Mouse (Mus musculus) heart, adult 2 months (tissue): Measurements from ENCODE around the gene Kpna6. TPM values are rescaled to one million over a fixed set of nuclear protein-coding genes. Genes with fewer than 3 reads are reported as not detected.

Experiments
- DNase-seq, 2 experiments: peaks; one replicate each; pipeline ENCODE4 v3.0.0; 2021
- H3K27ac ChIP-seq: fragments of 200-600 bp; 2 replicates; pipeline ENCODE4 v1.8.1; 2022
- H3K27me3 ChIP-seq: fragments of 200-500 bp; 2 replicates; pipeline ENCODE4 v1.6.1; 2012; ENCODE audit warnings: mild to moderate bottlenecking, low read length, inconsistent platforms, mixed read lengths; ENCODE audit not compliant: control insufficient read depth, insufficient read depth
- H3K36me3 ChIP-seq: fragments of 200-500 bp; 2 replicates; pipeline ENCODE4 v1.6.1; 2012; ENCODE audit warnings: low read length, inconsistent platforms; ENCODE audit not compliant: control insufficient read depth, insufficient read depth
- H3K4me1 ChIP-seq: fragments of 200-500 bp; 2 replicates; pipeline ENCODE4 v1.6.1; 2011; ENCODE audit warnings: low read length; ENCODE audit not compliant: control insufficient read depth, insufficient read depth
- H3K4me3 ChIP-seq: fragments of 200-600 bp; 2 replicates; pipeline ENCODE4 v1.8.1; 2022
- H3K79me2 ChIP-seq: fragments of 200-500 bp; replicated peaks from 2 replicates; pipeline ENCODE4 v1.6.1; 2012; ENCODE audit warnings: mild to moderate bottlenecking, inconsistent platforms, low read length, moderate library complexity, mixed read lengths; ENCODE audit not compliant: control insufficient read depth, insufficient read depth
- H3K9ac ChIP-seq: fragments of 200-500 bp; 2 replicates; pipeline ENCODE4 v1.6.1; 2012; ENCODE audit warnings: low read depth, mild to moderate bottlenecking, control low read depth, inconsistent platforms, low read length, mixed read lengths
- CTCF ChIP-seq: fragments of 200-600 bp; IDR thresholded peaks from 2 replicates; pipeline ENCODE4 v1.8.1; 2022; ENCODE audit warnings: antibody characterized with exemption, mild to moderate bottlenecking, moderate library complexity
- EP300 ChIP-seq: fragments of 200-500 bp; IDR thresholded peaks from 2 replicates; pipeline ENCODE4 v1.6.1; 2011; ENCODE audit warnings: low read depth, low read length, control low read depth; ENCODE audit not compliant: insufficient read depth
- POLR2A ChIP-seq: fragments of 200-500 bp; IDR thresholded peaks from 2 replicates; pipeline ENCODE4 v1.6.1; 2011; ENCODE audit warnings: mild to moderate bottlenecking, low read depth, low read length, control low read depth; ENCODE audit not compliant: insufficient read depth
- WGBS: fragments of 180-500 bp; shearing (Covaris S2); methylation state at CpG from one replicate; pipeline ENCODE4 v1.1.7; 2018; 5-methylcytosine and 5-hydroxymethylcytosine counted together
- intact Hi-C: fragments of 180-260 bp; cut with DNase I; formaldehyde crosslinking; loops from one replicate; pipeline ENCODE4 v1.15.1; 2025
- polyA plus RNA-seq: library from polyadenylated mRNA; depleted of rRNA; stranded (reverse); fragments of >200 nt; gene quantifications from 2 replicates; pipeline ENCODE4 v1.2.3, GENCODE M21; 2012
- total RNA-seq, 2 experiments: library from RNA; stranded (reverse); gene quantifications; 2 replicates each; pipeline ENCODE4 v1.2.3; 2021

Kpna6 gene
- total and polyA plus RNA-seq, 3 experiments, result 28.2 to 79.2 (median 69.6) TPM

DNA sequence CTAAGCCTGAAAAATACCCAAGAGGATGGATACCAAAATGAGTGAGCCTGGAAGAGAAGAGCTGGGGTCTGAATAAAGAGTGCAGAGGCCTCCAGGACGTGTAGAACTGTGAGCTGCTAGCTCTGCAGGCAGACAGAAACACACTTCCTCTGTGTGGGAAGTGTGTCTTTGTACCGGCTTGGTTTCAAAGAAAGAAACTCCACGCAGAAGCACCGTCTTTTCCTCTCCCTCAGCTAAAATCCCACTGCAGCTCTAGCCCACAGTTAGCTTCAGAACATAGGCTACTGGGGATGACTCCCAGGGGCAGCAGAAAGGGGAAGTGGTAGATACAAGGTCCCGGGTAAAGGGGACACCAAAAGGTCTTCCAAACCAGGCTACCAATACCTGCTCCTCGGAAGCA, 27.4 kb downstream of the Kpna6 start:
- intact Hi-C loops, result no loop called here
- Histone ChIP-seq H3K27me3 (no peaks in the 10 kb centered on the region), H3K9ac (no peak overlapping the region), H3K4me3 (no peak overlapping the region), H3K27ac (no peak overlapping the region), H3K4me1 (no peaks in the 10 kb centered on the region), H3K36me3 (no peaks in the 10 kb centered on the region), H3K79me2 (no peaks in the 10 kb centered on the region)
- WGBS, result 78% methylated on average over 6 of the region's 6 CpGs
- no peak for TF ChIP-seq EP300
- no peak for TF ChIP-seq POLR2A
- TF ChIP-seq CTCF, result no peak
- no peak for DNase-seq

DNA sequence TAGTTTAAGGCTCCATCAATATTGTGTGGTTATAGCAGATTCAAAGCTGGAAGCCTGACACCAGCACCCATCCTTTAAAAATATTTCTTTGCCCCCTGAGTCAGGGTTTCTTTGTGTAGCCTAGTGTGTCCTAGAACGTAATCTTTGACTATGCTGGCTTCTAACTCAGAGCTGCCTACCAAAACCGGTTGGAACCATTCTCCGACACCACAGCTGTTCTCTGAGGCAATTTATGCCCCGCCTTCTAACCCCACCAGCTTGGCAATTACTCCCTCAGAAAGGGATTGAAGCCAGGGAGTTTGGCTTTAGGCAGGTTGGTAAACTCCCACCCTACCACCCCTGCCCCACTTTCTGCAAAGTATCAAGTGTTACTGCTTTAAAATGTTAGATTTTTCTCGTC, 30.8 kb downstream of the Kpna6 start:
- Histone ChIP-seq H3K36me3 (peaks cover 4% of the 10 kb centered on the region; the same call in 1 of the 2 replicates), H3K4me1 (peaks cover 2% of the 10 kb centered on the region), H3K4me3 (no peak overlapping the region), H3K27me3 (no peaks in the 10 kb centered on the region), H3K9ac (no peak overlapping the region), H3K79me2 (no peaks in the 10 kb centered on the region; the same call in 1 of the 2 replicates), H3K27ac (no peak overlapping the region; the same call in 1 of the 2 replicates)
- intact Hi-C loops, result loop anchor here (2.0 kb wide), 1 partner anchor 29 kb away; no protein-coding TSS in a partner anchor
- no peak for DNase-seq
- TF ChIP-seq CTCF (no peak), POLR2A (no peak), EP300 (no peak)
- WGBS, result 50% methylated on average over 5 of the region's 5 CpGs

DNA sequence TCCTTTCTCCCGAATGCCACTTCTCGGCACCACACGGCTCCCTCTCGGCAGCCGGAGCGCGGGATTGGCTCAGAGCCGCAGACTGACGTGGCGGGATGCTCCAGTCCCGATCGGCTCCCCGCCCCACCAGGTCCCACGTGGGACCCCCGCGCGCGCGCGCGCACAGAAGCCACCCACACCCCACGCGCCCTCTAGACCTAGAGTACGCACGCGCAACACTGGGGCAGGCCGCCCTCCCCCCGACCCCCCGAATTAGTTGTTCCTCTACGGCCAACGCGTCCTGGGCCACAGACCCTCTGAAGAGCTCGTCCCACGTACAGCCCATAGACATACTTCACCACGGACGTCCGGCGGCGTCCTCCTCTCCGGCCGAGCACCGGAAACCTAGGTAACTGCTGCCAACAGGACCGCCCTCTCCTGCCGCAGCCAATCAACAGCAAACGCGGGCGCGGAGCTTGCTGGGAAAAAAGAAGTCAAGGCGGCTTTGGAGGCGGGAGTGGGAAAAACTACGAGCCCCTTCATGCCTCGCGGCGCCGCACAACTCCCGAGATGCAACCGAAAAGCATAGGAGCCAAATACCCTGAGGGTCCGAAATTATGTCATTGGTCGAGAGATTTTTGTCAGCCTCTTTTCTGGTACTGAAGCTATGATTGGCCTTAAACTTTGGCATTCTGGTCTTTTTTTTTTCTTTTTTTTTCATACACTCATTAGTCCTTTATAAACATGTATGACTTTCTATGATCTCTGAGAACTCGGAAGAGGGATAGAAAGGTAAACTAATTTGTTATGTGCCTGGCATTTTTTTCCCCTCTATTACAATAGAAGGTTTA, 31.7 kb downstream of the Kpna6 start, which contains the start of gene Txlna:
Txlna (minus strand) TSS at position 428 of the 830 bp plus-strand sequence.
- peak; percentile 95 to 97 for DNase-seq
- intact Hi-C loops, result loop anchor here (1.0 kb wide), 1 partner anchor 17 kb away; no protein-coding TSS in a partner anchor
- H3K9ac ChIP-seq, result peak within 1 kb of the TSS; percentile 89
- peaks cover 4% of the 10 kb centered on the region; the same call in 1 of the 2 replicates for H3K36me3 ChIP-seq
- TF ChIP-seq POLR2A (peak; percentile 85), EP300 (0 out of 2 replicates have a peak, but pooled peaks have one; percentile 22), CTCF (no peak)
- peak within 1 kb of the TSS; percentile 60 for H3K4me3 ChIP-seq
- under 1% methylated on average over 60 of the region's 60 CpGs for WGBS
- no peaks in the 10 kb centered on the region; the same call in 1 of the 2 replicates for H3K79me2 ChIP-seq
- H3K27ac ChIP-seq, result peak within 1 kb of the TSS; percentile 83
- no peaks in the 10 kb centered on the region for H3K27me3 ChIP-seq
- peaks cover 2% of the 10 kb centered on the region for H3K4me1 ChIP-seq

DNA sequence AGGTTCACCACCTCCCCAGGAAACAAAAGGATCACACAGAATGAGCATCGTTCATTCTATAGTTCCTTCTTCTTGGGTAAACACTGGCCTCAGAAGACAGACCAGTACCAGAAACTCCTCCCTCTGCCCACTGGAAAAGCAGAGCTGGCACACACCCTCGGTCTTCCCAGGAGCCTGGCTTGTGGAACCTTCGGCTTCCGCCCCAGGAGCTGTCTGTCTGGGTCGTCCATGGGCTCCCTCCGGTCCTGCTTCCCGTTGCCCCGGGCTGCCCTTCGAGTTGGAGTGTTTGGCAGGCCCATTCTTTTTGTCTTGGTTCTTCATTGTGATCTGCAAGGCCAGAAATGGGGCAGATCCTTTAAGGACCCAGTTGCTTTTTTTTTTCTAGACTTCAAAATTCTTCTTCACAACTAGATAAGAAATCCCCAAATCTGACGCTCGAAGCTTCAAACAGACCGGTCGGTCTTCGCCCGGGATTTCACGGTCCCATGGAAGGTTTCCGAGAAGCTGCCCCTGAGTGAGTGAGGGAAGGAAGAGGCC, 32.4 kb downstream of the Kpna6 start:
- Histone ChIP-seq H3K36me3 (peaks cover 4% of the 10 kb centered on the region; the same call in 1 of the 2 replicates), H3K27ac (peak overlapping the region; percentile 83), H3K9ac (peak overlapping the region; percentile 89), H3K79me2 (no peaks in the 10 kb centered on the region; the same call in 1 of the 2 replicates), H3K4me1 (peaks cover 2% of the 10 kb centered on the region), H3K4me3 (peak overlapping the region; percentile 60), H3K27me3 (no peaks in the 10 kb centered on the region)
- TF ChIP-seq CTCF (no peak), EP300 (no peak), POLR2A (no peak)
- under 1% methylated on average over 17 of the region's 17 CpGs for WGBS
- intact Hi-C loops, result loop anchor here (1.0 kb wide), 1 partner anchor 16 kb away; no protein-coding TSS in a partner anchor
- DNase-seq, result peak; percentile 61 to 63

DNA sequence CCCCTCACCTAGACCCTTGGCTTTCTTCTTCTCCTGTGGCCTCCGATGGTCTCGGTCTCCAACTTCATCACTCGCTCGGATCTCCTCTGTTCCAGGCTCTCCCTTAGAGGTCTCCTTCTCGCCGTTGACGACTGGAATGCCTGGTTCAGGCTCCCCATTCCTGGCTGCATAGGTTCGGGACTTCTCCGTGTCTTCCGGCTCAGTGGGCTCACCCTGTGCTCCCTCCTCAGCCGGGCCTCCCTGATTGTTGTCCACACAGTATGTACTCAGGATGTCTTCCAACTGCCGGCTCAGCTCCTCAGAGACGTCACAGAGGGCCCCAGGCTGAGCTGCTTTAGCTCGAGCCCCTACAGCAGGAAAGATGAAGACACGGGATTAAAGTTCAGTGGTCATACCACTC, 33.3 kb downstream of the Kpna6 start:
- H3K9ac ChIP-seq, result 0 out of 2 replicates have a peak overlapping the region, but pooled peaks have one; percentile 8

More for the DNA sequence above, 33.3 kb downstream of the Kpna6 start:
- no peaks in the 10 kb centered on the region; the same call in 1 of the 2 replicates for H3K79me2 ChIP-seq
- no peak overlapping the region; the same call in 1 of the 2 replicates for H3K27ac ChIP-seq
- H3K4me3 ChIP-seq, result no peak overlapping the region
- H3K27me3 ChIP-seq, result no peaks in the 10 kb centered on the region
- H3K36me3 ChIP-seq, result peaks cover 4% of the 10 kb centered on the region; the same call in 1 of the 2 replicates
- DNase-seq, result no peak
- TF ChIP-seq CTCF (no peak), POLR2A (no peak), EP300 (no peak)
- intact Hi-C loops, result no loop called here
- peaks cover 2% of the 10 kb centered on the region for H3K4me1 ChIP-seq
- WGBS, result 67% methylated on average over 15 of the region's 15 CpGs
